Mouse (Mus musculus): Measurements from ENCODE around the gene Ggcx. TPM values are rescaled to one million over a fixed set of nuclear protein-coding genes. Genes with fewer than 3 reads are reported as not detected.
"Not testable (repeated sequence)": the region's sequence is repeated elsewhere in the genome, so short reads cannot be mapped to it uniquely, and the experiment has no call there.

Gene Ggcx
- total RNA-seq, 2 experiments from 2014 or later, result 15.1 to 21.9 TPM

DNA sequence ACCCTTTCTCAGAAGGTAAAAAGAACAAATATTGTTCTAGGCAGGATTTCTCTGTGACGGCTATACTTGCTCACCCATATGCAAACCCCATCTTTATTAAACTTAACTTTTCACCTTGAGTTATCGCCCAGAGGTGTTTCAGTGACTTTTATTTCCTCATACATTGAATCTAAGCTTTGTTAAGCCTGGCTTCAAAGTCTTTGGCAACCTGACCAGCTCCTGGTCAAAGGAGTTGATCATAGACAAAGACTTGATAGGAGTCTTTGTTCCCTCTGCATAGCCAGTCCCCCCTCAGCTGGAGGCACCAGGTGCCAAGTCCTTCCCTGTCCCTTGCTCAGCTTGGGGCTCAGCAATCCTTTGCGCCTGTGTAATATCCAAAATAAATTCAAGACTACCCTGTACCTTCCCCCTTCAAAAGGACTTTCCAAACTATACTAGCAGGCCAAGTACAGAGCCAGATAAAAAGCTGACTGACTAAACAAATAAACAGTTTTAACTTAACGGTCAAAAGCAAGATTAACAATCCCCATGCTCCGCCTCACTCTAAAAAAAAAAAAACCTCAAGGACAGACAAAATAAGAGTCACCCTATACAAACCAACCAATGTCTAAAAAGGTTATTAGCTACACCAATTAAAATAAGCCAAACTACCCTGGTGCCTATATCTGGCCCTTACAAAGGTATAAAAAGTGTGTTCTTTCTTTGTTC, 48.6 kb downstream of the Ggcx start:
- DNase-seq, result not testable (repeated sequence)

DNA sequence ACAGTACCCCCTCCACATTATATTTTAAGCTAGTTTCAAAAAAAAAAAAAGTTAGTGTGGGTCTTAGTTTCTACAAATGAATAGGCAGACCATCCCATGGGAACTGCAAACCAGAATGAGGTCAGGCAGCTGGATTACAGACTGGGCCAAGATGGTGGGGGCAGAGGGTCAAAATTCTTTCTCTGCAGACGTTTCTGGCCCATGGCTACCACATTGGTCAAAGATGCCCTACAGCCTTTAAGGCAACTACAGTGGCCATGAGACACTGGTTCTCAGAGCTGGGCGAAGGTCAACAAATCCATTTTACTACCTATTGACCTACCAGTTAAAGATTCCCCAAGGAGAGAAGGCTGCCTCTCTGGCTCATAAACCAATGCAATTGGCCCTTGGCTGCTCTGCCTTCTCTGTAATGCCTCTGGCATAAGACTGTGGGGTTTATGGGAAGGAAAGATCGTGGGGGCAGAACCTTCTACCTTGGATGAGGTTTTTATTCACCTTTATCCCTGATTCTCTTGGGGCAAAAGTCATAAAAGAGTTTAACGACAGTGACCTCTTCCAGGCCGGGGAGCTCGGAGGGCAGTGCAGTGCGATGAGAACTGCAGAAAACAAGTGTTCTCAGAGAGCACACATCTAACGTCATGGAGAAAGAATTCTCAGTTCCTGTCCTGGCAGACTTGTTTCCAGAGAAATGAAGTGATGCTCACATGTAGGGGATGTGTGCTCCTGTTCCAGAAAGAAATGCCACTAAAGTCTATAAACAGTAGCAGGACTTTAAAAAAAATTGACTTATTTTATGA, 51.5 kb downstream of the Ggcx start:
- no peak for DNase-seq

DNA sequence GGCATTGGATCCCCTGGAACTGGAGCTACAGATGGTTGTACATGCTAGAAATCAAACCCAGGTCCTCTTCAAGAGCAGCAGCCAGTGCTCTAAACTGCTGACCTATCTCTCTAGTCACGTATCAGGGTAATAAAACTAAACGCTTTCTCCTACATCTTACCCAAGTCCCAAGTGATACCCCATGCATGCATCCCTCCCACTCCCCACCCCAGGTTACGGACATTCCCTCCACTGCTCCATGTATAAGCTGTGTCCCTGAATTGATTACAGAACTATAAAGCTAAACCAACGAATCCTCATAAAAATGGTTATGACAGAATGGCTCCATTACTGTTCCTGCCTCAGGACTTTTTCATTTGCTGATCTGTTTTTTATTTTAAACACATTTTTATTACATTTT, 52.1 kb downstream of the Ggcx start:
- DNase-seq, result no peak

DNA sequence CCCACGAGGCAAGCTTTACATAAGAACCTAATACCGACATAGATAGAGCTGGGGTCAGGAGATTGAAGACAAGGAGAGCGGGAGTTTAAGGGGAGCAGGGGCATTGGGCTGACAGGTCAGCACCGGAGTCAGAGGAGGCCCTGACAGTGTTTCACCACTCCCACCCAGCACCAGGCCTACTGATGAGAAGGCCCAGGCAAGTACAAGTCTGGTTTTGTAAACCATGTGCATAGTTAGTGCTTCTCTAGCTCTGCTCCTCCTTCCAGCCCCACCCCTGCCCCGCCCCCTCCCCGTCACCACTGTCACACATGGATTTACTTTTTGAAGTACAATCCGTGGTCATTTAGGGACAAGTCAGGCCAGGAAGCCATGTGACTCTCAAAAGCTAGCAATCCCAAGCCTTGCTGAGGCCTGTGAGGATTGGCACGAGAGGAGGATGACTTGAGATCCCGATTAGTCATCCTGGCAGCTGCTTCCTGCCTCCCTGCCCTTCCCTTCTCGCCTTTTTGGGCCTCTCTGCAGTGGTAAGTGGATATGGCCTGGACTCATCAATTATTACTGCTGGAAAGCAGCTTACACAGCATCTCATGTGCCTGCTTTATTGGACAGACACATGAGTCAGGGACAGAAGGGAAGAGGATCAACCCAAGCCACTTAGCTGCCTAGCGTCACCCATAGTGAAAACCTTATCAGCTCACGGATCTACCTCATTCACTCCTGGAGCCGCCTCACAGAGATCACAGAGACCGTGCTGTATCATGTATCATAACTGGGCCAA, 59.3 kb downstream of the Ggcx start:
- peak; percentile 61 for DNase-seq

DNA sequence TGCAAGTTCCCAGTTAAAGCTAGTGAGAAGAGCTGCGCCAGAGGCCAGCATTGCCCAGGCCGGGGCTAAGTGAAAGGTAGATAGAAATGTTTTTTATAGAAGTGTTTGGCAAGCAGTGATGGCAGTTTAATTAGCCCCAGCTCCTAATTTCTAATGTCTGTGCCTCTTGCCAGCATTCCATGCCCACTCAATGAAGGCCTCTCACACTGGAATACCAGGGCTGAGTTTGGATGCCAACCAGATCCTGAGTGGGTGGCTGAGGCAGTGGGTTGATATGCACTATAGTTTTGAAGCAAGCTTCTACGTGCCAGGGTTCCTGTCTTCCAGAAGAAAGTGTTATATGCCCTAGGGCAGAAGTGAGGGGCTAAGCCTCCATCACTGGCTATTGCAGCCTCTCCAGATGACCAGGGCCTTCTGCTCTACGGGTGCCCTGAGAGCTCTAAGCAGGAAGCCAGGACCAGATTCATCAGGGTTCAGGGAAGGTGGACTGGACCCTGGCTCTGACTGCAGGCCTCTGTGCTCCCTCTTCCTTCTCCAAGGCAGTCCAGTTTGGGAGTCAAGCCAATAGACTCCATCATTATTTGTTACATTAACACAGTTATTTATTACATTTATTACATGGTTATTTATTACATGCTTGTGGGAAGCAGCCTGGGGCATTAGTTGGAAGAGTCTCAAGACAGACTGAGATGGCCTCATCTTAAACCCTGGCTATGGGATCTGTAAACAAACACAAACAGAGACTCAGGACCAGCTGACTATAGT, 61.3 kb downstream of the Ggcx start:
- DNase-seq, result no peak

DNA sequence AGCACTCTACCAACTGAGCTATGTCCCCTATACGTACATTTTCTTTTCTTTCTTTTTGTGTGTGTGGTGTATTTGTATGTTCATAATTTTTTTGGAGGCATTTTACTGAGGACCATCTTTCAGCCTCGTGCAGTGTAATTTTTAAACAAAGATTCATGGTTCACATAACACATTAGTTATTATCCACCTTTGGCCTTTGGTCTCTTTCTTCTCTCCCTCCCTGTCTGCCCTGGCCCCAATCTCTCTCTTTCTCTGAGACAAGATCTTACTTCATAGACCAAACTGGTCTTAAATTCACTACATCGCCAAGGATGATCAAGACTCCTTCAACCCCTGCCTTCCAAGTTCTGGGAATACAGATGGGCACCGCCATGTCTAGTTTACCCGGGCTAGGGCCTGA, 62.7 kb downstream of the Ggcx start:
- DNase-seq, result no peak

DNA sequence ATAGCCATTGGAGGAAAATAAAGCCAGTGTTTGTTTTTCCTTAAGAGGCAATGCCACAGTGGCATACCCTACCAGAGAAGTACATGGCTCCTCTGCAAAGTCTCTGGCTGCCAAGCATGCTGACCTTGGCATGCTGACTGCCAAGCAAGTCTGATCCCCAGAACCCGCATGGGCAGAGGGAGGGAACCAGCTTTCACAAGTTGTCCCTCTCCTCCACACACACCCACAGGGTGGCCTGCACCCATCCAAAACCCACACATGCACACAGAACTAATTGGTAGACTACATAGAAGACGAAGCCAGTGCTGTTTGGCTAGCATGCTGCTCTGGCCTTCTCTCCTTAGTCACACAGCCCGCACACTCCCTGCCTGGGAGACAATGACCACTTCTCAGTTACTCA, 63.5 kb downstream of the Ggcx start:
- no peak for DNase-seq

DNA sequence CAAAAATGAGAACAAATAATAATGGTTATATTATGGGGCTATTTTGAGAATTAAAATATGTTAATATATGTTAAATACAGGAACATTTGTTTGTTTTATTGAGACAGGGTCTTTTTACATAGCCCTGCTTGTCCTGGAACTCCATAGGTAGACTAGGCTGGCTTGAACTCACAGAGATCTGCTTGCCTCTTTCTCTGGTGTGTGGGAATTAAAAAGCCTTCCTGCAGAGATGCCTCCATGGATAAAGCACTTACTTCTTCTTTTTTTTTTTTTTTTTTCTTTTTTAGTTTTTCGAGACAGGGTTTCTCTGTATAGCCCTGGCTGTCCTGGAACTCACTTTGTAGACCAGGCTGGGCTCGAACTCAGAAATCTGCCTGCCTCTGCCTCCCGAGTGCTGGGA, 64.6 kb downstream of the Ggcx start:
- DNase-seq, result not testable (repeated sequence)

DNA sequence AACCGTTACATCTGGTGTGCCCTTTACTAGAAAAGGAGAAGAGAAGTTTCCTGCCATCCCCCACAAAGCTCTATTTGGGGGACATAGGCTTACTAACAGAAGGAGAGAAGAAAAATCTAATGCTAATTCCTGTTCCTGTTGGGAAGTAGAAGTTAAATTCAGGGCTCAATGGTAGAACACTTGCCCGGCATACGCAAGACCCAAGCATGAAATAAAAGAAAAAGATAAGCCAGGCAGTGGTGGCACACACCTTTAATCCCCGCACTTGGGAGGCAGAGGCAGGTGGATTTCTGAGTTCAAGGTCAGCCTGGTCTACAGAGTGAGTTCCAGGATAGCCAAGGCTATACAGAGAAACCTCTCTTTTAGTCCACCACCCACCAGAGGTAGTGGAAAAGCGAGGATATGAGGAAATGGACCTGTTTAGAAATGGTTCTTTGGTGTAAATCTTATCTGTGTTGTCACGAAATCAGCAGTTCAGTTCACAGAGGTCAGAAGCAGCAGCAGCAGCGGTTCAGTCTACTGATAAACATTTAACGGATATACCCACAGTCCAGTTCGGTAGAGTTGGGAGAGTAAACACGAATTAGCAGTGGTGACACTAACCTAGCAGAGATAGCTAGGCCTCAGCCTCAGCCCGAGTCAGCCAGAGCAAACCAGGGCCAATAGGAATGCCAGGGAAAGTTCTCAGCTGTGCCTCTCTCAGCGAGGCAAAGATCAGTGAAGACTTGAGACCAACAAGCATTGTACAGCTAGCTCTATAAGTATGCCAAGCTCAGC, 65.7 kb downstream of the Ggcx start:
- no peak for DNase-seq

DNA sequence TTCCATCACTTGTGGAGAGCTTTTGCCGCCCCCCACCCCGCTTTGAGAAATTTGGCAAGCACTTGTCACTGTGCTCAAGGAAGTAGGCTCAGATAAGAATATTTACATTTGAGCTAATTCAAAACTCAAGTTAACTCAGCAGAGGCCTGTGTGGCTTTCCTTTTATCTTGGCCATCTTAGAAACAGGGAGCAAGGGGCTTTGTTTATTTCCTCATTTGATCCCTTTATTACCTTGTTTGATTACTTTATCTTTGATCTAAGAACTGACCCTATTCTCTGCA, 66.3 kb downstream of the Ggcx start:
- DNase-seq, result no peak

Other genes with a start within 250 kb of the Ggcx start
- 1 to 10 TPM; 4.0 to 4.6 TPM for gene Atoh8, start 178.7 kb upstream of the Ggcx start, total RNA-seq (2021)
- gene Sftpb, start 109.7 kb upstream of the Ggcx start, total RNA-seq (2021), result not detected
- 10 to 100 TPM; 17.2 to 18.4 TPM for gene Usp39, start 69.1 kb upstream of the Ggcx start, total RNA-seq (2021)
- gene 0610030E20Rik, start 67.0 kb upstream of the Ggcx start, total RNA-seq (2021), result 10 to 100 TPM; 12.5 to 15.6 TPM
- 10 to 100 TPM in 1 of 2 experiments, 1 to 10 TPM in 1; 8.0 to 14.0 TPM for gene Tmem150a, start 58.9 kb upstream of the Ggcx start, total RNA-seq (2021)
- gene Rnf181, start 47.4 kb upstream of the Ggcx start, total RNA-seq (2021), result 10 to 100 TPM; 35.9 to 36.6 TPM
- gene Vamp5, start 33.8 kb upstream of the Ggcx start, total RNA-seq (2021), result 10 to 100 TPM; 49.1 to 50.0 TPM
- 10 to 100 TPM; 60.9 to 64.7 TPM for gene Vamp8, start 23.6 kb upstream of the Ggcx start, total RNA-seq (2021)
- 100 to 1,000 TPM; 200 to 249 TPM for gene Mat2a, start 25.2 kb downstream of the Ggcx start, total RNA-seq (2021)
- under 1 TPM; 0.54 to 0.79 TPM for gene Sh2d6, start 107.4 kb downstream of the Ggcx start, total RNA-seq (2021)
- 10 to 100 TPM; 12.4 to 19.1 TPM for gene Capg, start 130.1 kb downstream of the Ggcx start, total RNA-seq (2021)
- gene Elmod3, start 184.1 kb downstream of the Ggcx start, total RNA-seq (2021), result 1 to 10 TPM; 6.1 to 6.8 TPM
- gene Retsat, start 184.2 kb downstream of the Ggcx start, total RNA-seq (2021), result 10 to 100 TPM; 36.3 to 37.1 TPM
- gene Tgoln1, start 202.7 kb downstream of the Ggcx start, total RNA-seq (2021), result 10 to 100 TPM; 22.8 to 25.2 TPM

Data from gastrocnemius, postnatal 10 days (tissue).